Mouse (Mus musculus) hindbrain, embryonic 16.5 days (tissue): ENCODE measurements around the gene Eci3. TPM values are rescaled to one million over a fixed set of nuclear protein-coding genes. Genes with fewer than 3 reads are reported as not detected.
"Not testable (repeated sequence)": the region's sequence is repeated elsewhere in the genome, so short reads cannot be mapped to it uniquely, and the experiment has no call there.

Source experiments
- ATAC-seq: fragments of 200-750 bp; cut with Nextera tagmentation; 2 replicates; pipeline ENCODE4 v1.8.0; 2017; ENCODE audit warnings: moderate TSS enrichment, moderate library complexity
- H3K27ac ChIP-seq: fragments of 300-500 bp; sonication (generic); 2 replicates; pipeline ENCODE4 v1.5.1; 2014; ENCODE audit warnings: low read depth, mild to moderate bottlenecking, control low read depth, low read length, moderate library complexity
- H3K27me3 ChIP-seq: fragments of 300-500 bp; sonication (generic); replicated peaks from 2 replicates; pipeline ENCODE4 v1.6.1; 2014; ENCODE audit warnings: low read length; ENCODE audit not compliant: control insufficient read depth, insufficient read depth
- H3K36me3 ChIP-seq: fragments of 300-500 bp; sonication (generic); 2 replicates; pipeline ENCODE4 v1.6.1; 2014; ENCODE audit warnings: mild to moderate bottlenecking, low read length, moderate library complexity, mixed read lengths; ENCODE audit not compliant: control insufficient read depth, insufficient read depth
- H3K4me1 ChIP-seq: fragments of 300-500 bp; sonication (generic); 2 replicates; pipeline ENCODE4 v1.6.1; 2014; ENCODE audit warnings: low read depth, low read length; ENCODE audit not compliant: control insufficient read depth, insufficient read depth
- H3K4me2 ChIP-seq: fragments of 300-500 bp; sonication (generic); 2 replicates; pipeline ENCODE4 v1.6.1; 2014; ENCODE audit warnings: mild to moderate bottlenecking, low read length, control low read depth, moderate library complexity
- H3K4me3 ChIP-seq: fragments of 300-500 bp; sonication (generic); 2 replicates; pipeline ENCODE4 v1.5.1; 2014; ENCODE audit warnings: mild to moderate bottlenecking, low read length, control low read depth, moderate library complexity
- H3K9ac ChIP-seq: fragments of 300-500 bp; sonication (generic); 2 replicates; pipeline ENCODE4 v1.6.1; 2014; ENCODE audit warnings: low read depth, mild to moderate bottlenecking, control low read depth, low read length, moderate library complexity
- H3K9me3 ChIP-seq: fragments of 300-500 bp; sonication (generic); 2 replicates; pipeline ENCODE4 v1.6.1; 2014; ENCODE audit warnings: mild to moderate bottlenecking, low read length, moderate library complexity; ENCODE audit not compliant: control insufficient read depth
- WGBS: fragments of 180-500 bp; shearing (Covaris S2); extraction: QIAGEN DNeasy Blood & Tissue Kit; methylation state at CpG from one replicate; pipeline ENCODE4 v1.1.7; 2014; 5-methylcytosine and 5-hydroxymethylcytosine counted together
- polyA plus RNA-seq: library from polyadenylated mRNA; unstranded; fragments of >200 nt; fragmentation: Nextera tagmentation; extraction: Ambion mirVana; gene quantifications from 2 replicates; pipeline ENCODE4 v1.2.1, GENCODE M21; 2015

Gene Eci3
- polyA plus RNA-seq, 1 experiment from 2014 or later: 1.6 TPM

DNA sequence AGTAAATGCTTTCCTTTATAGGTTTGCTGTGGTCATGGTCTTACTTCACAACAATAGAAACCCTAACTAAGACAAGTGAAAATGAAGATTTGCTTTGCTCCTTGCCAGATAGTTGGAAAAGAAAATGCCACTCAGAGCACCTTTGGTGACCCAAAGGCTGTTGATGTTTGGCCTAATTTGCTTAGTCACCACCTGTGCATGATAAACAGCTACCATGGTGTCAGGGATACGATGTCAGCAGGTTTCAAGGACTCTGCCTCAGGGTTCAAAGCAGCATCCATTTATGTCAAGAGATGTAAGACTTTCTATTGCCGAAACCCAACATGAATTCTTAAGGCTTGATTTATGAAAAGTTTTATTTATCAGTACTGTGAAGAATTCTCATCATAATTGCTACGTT is 13.8 kb upstream of the Eci3 start:
- WGBS: 98% methylated on average over 3 of the region's 3 CpGs
- Histone ChIP-seq H3K4me2 (no peak overlapping the region), H3K27me3 (no peaks in the 10 kb centered on the region), H3K27ac (no peak overlapping the region), H3K36me3 (peaks cover 21% of the 10 kb centered on the region), H3K4me1 (no peaks in the 10 kb centered on the region), H3K9ac (no peak overlapping the region), H3K9me3 (no peaks in the 10 kb centered on the region), H3K4me3 (no peak overlapping the region)
- no peak for ATAC-seq

DNA sequence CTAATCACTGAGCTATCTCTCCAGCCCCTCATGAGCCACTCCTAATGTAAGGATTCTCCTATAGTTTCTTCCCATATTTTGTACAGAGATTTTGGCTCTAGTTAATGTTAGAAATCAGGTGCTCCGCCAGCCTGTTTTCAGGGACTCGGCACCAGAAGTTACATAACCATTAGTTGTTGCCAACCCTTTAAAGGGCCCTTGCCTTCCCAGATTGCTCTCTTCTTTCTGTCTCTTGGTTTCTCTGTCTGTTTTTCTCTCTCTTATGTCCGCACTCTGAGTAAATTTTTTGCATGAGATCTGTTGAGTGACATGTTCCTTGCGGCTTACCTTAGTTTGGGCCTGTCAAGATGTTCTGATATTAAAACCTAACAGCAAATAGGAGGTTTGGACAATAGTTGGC is 12.5 kb upstream of the Eci3 start:
- Histone ChIP-seq H3K9me3 (no peaks in the 10 kb centered on the region), H3K36me3 (peaks cover 21% of the 10 kb centered on the region), H3K27me3 (no peaks in the 10 kb centered on the region), H3K4me3 (no peak overlapping the region), H3K9ac (no peak overlapping the region), H3K4me1 (no peaks in the 10 kb centered on the region), H3K4me2 (no peak overlapping the region), H3K27ac (no peak overlapping the region)
- WGBS: 89% methylated on average over 4 of the region's 4 CpGs
- no peak for ATAC-seq

DNA sequence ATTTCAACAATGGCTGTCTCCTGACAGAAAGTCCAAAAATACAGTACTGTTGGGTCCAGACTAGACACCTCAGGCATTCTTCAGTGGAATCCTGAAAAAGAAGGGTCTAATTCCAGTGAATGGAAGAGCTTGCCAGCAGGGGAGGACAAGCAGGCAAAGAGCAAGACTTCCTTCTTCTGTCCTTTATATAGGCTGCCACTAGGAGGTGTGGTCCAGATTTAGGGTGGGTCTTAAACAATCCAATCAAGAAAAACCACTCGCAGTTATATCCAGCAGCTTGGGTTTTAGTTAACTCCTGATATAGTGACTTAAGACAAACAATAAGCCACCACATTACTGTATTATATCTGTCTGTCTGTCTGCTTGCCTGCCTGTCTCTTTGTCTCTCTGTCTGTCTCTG is 10.2 kb upstream of the Eci3 start:
- no peak for ATAC-seq
- 47% methylated on average over 1 of the region's 1 CpGs for WGBS
- no peak overlapping the region for H3K27ac ChIP-seq
- H3K9ac ChIP-seq: no peak overlapping the region
- H3K4me2 ChIP-seq: no peak overlapping the region
- no peak overlapping the region for H3K4me3 ChIP-seq
- peaks cover 11% of the 10 kb centered on the region for H3K36me3 ChIP-seq
- no peaks in the 10 kb centered on the region for H3K9me3 ChIP-seq
- H3K4me1 ChIP-seq: no peaks in the 10 kb centered on the region
- H3K27me3 ChIP-seq: no peaks in the 10 kb centered on the region

DNA sequence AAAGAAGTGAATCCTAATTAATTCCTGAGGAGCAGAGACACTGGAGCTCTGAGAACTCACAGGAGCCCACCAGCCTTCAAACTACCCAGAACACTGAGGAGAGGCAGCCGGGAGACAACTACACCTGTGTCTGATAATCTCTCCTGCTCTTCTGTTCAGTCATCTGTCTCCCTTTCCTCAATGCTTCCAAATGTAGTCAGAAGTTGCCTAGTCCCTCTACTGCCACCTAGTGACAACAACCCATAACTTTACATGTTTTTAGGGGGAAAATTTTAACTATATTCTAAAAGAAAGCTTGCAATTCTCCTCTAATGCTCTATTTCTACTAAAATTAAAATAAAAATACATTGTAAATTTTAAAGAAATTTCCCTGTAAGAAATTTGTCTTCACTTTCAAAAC is 9.5 kb upstream of the Eci3 start:
- 67% methylated on average over 1 of the region's 1 CpGs for WGBS
- no peak overlapping the region for H3K4me3 ChIP-seq
- ATAC-seq: no peak
- H3K9ac ChIP-seq: no peak overlapping the region
- peaks cover 5% of the 10 kb centered on the region for H3K36me3 ChIP-seq
- H3K27me3 ChIP-seq: no peaks in the 10 kb centered on the region
- no peak overlapping the region for H3K27ac ChIP-seq
- H3K9me3 ChIP-seq: no peaks in the 10 kb centered on the region
- no peak overlapping the region for H3K4me2 ChIP-seq
- no peaks in the 10 kb centered on the region for H3K4me1 ChIP-seq

DNA sequence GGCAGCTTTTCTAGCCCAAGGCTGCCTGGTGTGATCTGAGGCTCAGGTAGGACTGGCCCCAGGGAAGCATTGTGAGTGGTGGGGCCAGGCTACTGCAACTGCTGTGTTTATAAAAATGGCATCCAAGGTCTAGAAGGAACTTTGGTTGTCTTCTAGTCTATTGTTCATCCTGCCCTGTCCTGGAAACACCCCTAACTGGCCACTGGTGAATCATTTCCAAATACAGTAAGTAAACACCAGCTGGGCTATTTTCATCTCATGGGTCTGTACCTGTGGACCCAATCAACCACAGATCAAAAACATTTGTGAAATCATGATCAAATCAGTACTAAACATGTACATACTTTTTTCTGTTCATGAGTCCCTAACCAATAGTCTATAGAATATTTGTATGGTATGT is 8.8 kb upstream of the Eci3 start:
- H3K4me3 ChIP-seq, ATAC-seq, H3K9ac ChIP-seq, H3K27ac ChIP-seq, H3K4me1 ChIP-seq, H3K9me3 ChIP-seq, H3K4me2 ChIP-seq, H3K36me3 ChIP-seq, H3K27me3 ChIP-seq: not testable (repeated sequence)

- H3K27me3 ChIP-seq, ATAC-seq, H3K27ac ChIP-seq, H3K4me2 ChIP-seq, H3K36me3 ChIP-seq, H3K4me3 ChIP-seq, H3K9me3 ChIP-seq, H3K9ac ChIP-seq: not testable (repeated sequence)
- peaks cover 12% of the 10 kb centered on the region for H3K4me1 ChIP-seq
- 74% methylated on average over 9 of the region's 9 CpGs for WGBS
Measured at GRCm38 (mm10) chr13:34965647-34966046, 2.0 kb upstream of the Eci3 start.

GRCm38 (mm10) chr13:34964866-34965265 is 1.3 kb upstream of the Eci3 start:
- Histone ChIP-seq H3K27me3 (no peaks in the 10 kb centered on the region), H3K9me3 (no peaks in the 10 kb centered on the region), H3K9ac (peak overlapping the region; percentile 50; the same call in 1 of the 2 replicates), H3K27ac (no peak overlapping the region), H3K4me1 (peaks cover 12% of the 10 kb centered on the region), H3K4me3 (peak overlapping the region; percentile 48), H3K4me2 (peak overlapping the region; percentile 92), H3K36me3 (no peaks in the 10 kb centered on the region)
- 12% methylated on average over 5 of the region's 5 CpGs for WGBS
- no peak for ATAC-seq

DNA sequence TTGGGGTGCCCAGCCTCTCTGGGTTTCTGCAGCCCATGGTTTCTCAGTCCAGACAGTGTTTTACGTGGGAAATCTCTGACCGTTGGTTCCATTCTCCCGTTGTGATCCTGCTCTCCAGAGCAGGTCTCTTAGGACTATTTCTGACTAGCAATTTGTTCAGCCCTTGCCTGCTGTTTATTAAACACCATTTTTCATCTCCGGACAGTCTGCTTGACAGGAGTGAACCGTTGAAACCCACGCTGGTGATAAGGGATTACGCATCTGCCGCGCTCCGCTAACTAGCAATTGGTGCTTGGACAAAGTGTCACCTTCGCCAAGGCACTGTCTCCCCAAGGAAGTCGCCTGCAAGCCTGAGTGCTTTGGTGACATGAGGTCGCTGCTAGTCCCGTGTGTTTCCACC is 809 bp upstream of the Eci3 start:
- ATAC-seq: peak; percentile 58
- peak overlapping the region; percentile 50; the same call in 1 of the 2 replicates for H3K9ac ChIP-seq
- no peak overlapping the region for H3K27ac ChIP-seq
- peak overlapping the region; percentile 92 for H3K4me2 ChIP-seq
- 5% methylated on average over 14 of the region's 14 CpGs for WGBS
- no peaks in the 10 kb centered on the region for H3K27me3 ChIP-seq
- peaks cover 12% of the 10 kb centered on the region for H3K4me1 ChIP-seq
- H3K36me3 ChIP-seq: no peaks in the 10 kb centered on the region
- H3K9me3 ChIP-seq: no peaks in the 10 kb centered on the region
- H3K4me3 ChIP-seq: peak overlapping the region; percentile 48

DNA sequence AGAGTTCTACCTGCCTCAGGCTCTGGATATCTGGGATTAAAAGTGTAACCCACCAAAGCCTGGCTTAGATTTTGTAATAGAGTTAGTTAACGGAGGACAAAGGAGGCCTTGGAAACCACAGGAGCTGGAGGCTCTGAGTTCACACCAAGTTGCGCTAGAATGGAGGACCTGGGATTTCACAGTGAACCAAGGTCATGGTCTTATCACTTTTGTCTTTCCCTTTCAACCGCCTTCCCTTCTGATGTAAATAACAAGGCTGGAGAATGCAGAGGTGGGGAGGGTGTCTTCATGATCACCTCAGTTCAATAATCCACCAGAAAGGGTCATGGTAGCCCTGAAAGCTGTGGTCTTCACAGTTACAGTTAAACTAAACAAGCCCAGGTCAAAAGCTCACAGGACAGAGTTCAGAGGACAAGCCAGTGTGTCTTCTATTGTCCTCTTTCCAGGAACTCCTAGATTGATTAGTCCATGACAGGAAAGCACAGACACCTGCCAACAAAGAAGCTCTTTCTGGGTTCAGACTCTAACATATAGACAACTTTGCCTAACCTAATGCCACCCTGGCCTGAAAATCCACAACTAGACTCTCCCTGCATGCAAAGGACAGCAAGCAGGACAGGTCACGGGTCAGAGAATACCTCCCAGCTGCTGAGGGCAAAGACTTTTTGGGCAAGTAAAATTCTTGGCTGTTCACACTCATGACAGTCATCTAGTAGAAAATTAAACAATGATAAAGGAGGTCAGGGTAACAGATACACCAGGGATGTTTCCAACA is 2.4 kb downstream of the Eci3 start:
- Histone ChIP-seq H3K9ac (no peak overlapping the region), H3K4me2 (no peak overlapping the region), H3K36me3 (no peaks in the 10 kb centered on the region), H3K4me3 (no peak overlapping the region), H3K27ac (no peak overlapping the region), H3K9me3 (no peaks in the 10 kb centered on the region), H3K4me1 (peaks cover 12% of the 10 kb centered on the region), H3K27me3 (no peaks in the 10 kb centered on the region)
- no peak for ATAC-seq
- 89% methylated on average over 4 of the region's 4 CpGs for WGBS
